Mouse (Mus musculus): ENCODE data around the gene Mak.
"Not testable (repeated sequence)": the region's sequence is repeated elsewhere in the genome, so short reads cannot be mapped to it uniquely, and the experiment has no call there.

DNA sequence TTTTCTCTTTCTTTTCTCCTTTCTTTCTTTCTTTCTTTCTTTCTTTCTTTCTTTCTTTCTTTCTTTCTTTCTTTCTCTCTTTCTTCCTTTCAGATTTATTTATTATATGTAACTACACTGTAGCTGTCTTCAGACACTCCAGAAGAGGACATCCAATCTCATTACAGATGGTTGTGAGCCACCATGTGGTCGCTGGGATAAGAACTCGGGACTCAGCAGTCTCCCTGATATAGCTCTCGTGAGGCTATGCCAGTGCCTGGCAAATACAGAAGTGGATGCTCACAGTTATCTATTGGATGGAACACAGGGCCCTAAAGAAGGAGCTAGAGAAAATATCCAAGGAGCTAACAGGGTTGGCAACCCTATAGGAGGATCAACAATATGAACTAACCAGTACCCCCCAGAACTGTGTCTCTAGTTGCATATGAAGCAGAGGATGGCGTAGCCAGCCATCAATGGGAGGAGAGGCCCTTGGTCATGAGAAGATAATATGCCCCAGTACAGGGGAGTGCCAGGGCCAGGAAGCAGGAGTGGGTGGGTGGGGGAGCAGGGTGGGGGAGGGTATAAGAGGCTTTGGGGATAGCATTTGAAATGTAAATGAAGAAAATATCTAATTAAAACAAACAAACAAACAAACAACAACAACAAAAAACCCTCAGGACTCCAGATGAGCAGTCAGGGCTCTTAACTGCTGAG, 91.8 kb downstream of the Mak start:
- not testable (repeated sequence) for TF ChIP-seq POLR2A (IDR thresholded peaks at IDR 0.05; ENCODE audit: borderline replicate concordance, extremely low read depth, low read depth, low read length); CTCF (IDR thresholded peaks at IDR 0.05; ENCODE audit: insufficient read depth, low read length)

All from lung, adult 2 months (tissue).